Comparison of ENCODE assay signal across 8 mouse cellular contexts in the genomic region with DNA sequence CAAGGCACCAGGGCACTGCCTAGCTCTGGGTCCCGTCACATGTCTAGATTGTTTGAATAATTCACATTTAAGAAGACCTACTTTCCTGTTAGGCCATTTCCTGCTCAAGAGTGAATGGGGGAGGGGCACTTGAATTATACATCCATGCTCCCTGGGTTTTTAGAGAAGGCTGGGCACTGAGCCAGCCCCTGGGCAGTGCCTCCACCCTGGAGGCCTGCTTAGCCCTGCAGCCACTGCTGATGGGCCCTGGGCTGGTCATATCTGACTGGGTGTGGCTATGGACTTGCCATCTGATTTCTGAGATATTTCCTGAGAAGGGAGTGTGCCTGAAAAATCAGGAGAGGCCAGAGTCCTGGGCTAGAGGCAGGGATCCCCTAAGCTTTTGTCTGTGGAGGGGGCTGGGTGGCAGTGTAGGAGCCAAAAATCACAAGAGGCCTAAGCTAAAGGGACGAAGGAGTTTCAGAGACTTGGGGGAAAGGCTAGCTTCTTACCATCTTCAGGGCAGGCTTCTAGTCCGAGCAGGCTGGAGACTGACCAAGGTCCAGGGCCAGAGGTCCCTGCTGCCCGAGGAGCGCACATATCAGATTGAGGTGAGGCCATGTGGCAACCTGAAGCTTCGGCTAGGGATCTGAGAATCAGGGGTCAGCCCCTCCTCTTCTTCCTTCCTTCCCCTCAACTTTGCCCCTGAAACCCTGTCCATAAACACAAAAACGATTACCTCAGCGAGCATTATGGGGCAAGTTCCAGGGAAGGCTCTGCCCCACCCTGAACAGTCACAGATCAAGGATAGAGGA. TPM values are rescaled to one million over a fixed set of nuclear protein-coding genes. Genes with fewer than 3 reads are reported as not detected.
DNase-seq lines count a peak whose midpoint lies in the region; ATAC-seq lines count a peak whose summit lies in the region.

No protein-coding gene starts in this region.

- 61% methylated on average over 8 of the region's 8 CpGs for WGBS in embryonic facial prominence, embryonic 11.5 days
- 44% methylated on average over 8 of the region's 8 CpGs for WGBS in heart, embryonic 16.5 days
- 41% methylated on average over 8 of the region's 8 CpGs for WGBS in macrophage (ENCODE audit: missing documents)
- 47% methylated on average over 8 of the region's 8 CpGs for WGBS in stomach, embryonic 15.5 days

- no peak overlapping the region for H3K27ac ChIP-seq in embryonic facial prominence, embryonic 11.5 days (replicated peaks; ENCODE audit: low read depth, low read length)
- H3K27ac ChIP-seq in heart, embryonic 16.5 days (ENCODE audit: low read length) = peak overlapping the region; percentile 91
- H3K27ac ChIP-seq in macrophage = peak overlapping the region; percentile 93
- H3K27ac ChIP-seq in stomach, embryonic 15.5 days = peak overlapping the region; percentile 94

- peak; percentile 45 to 75 for DNase-seq in urinary bladder, adult 18-20 months (ENCODE audit: low spot score in 2 of 2)
- DNase-seq in urinary bladder, postnatal 10 days (ENCODE audit: low spot score) = no peak
- peak; percentile 61 for DNase-seq in embryonic facial prominence, embryonic 11.5 days (ENCODE audit: low spot score)
- peak; percentile 91 for DNase-seq in kidney, postnatal 14 days
- no peak for DNase-seq in cerebellum, adult 11-12 months

- no peak overlapping the region for H3K4me2 ChIP-seq in embryonic facial prominence, embryonic 11.5 days (ENCODE audit: low read depth, low read length)
- peak overlapping the region; percentile 23; the same call in 1 of the 2 replicates for H3K4me2 ChIP-seq in heart, embryonic 16.5 days (ENCODE audit: low read depth, low read length)
- peak overlapping the region; percentile 29 for H3K4me2 ChIP-seq in stomach, embryonic 15.5 days

- H3K4me3 ChIP-seq in embryonic facial prominence, embryonic 11.5 days (ENCODE audit: low read depth, low read length) = no peak overlapping the region
- H3K4me3 ChIP-seq in heart, embryonic 16.5 days (ENCODE audit: low read length) = no peak overlapping the region
- H3K4me3 ChIP-seq in macrophage (ENCODE audit: inconsistent target) = no peak overlapping the region
- H3K4me3 ChIP-seq in stomach, embryonic 15.5 days (replicated peaks) = no peak overlapping the region

- H3K36me3 ChIP-seq in embryonic facial prominence, embryonic 11.5 days (replicated peaks; ENCODE audit: control insufficient read depth, insufficient read depth, low read depth, low read length) = no peaks in the 10 kb centered on the region
- no peaks in the 10 kb centered on the region for H3K36me3 ChIP-seq in heart, embryonic 16.5 days (ENCODE audit: control insufficient read depth, insufficient read depth)
- H3K36me3 ChIP-seq in macrophage (ENCODE audit: inconsistent target) = no peaks in the 10 kb centered on the region
- H3K36me3 ChIP-seq in stomach, embryonic 15.5 days = no peaks in the 10 kb centered on the region

- no peaks in the 10 kb centered on the region for H3K27me3 ChIP-seq in embryonic facial prominence, embryonic 11.5 days (ENCODE audit: control insufficient read depth, insufficient read depth, low read length)
- H3K27me3 ChIP-seq in heart, embryonic 16.5 days (ENCODE audit: control insufficient read depth, insufficient read depth, low read length) = no peaks in the 10 kb centered on the region
- H3K27me3 ChIP-seq in stomach, embryonic 15.5 days (replicated peaks) = no peaks in the 10 kb centered on the region

- H3K9ac ChIP-seq in embryonic facial prominence, embryonic 11.5 days (replicated peaks; ENCODE audit: low read length) = peak overlapping the region; percentile 28; the same call in 1 of the 2 replicates
- peak overlapping the region; percentile 60 for H3K9ac ChIP-seq in heart, embryonic 16.5 days (ENCODE audit: low read length)
- no peak overlapping the region; the same call in 1 of the 2 replicates for H3K9ac ChIP-seq in stomach, embryonic 15.5 days

- H3K9me3 ChIP-seq in embryonic facial prominence, embryonic 11.5 days (replicated peaks; ENCODE audit: control insufficient read depth, low read length) = no peaks in the 10 kb centered on the region
- H3K9me3 ChIP-seq in heart, embryonic 16.5 days (replicated peaks; ENCODE audit: control insufficient read depth, low read length) = no peaks in the 10 kb centered on the region
- no peaks in the 10 kb centered on the region for H3K9me3 ChIP-seq in stomach, embryonic 15.5 days

- no peak for ATAC-seq in embryonic facial prominence, embryonic 11.5 days (replicated peaks; ENCODE audit: insufficient number of reproducible peaks, low FRiP score, low TSS enrichment, low read depth)
- ATAC-seq in heart, embryonic 16.5 days (replicated peaks; ENCODE audit: extremely low read depth, insufficient read depth, low FRiP score) = peak; percentile 73
- ATAC-seq in stomach, embryonic 15.5 days (ENCODE audit: insufficient read depth, low FRiP score, low read depth) = peak; percentile 85

- peaks cover 33% of the 10 kb centered on the region for H3K79me2 ChIP-seq in macrophage (ENCODE audit: inconsistent target)

- 0 out of 2 replicates have a peak, but pooled peaks cover 2% of the 10 kb centered on the region for H3K4me1 ChIP-seq in embryonic facial prominence, embryonic 11.5 days (ENCODE audit: control insufficient read depth, insufficient read depth, low read length)
- peaks cover 46% of the 10 kb centered on the region for H3K4me1 ChIP-seq in heart, embryonic 16.5 days (ENCODE audit: control insufficient read depth, insufficient read depth, low read length)
- H3K4me1 ChIP-seq in stomach, embryonic 15.5 days = peaks cover 42% of the 10 kb centered on the region

RNA-seq across cellular contexts. Expression of gene Gnb1, which starts 2.7 kb away (rescaled TPM):
- 677 and 691 TPM in 2 replicates for polyA plus RNA-seq in embryonic facial prominence, embryonic 11.5 days (2014; fragmentation: Nextera tagmentation; extraction: Ambion mirVana)
- 316 and 336 TPM in 2 replicates for polyA plus RNA-seq in heart, embryonic 16.5 days (2015; fragmentation: Nextera tagmentation; extraction: Ambion mirVana)
- 100 to 1,000 TPM; 129 to 332 (median 233) TPM for total RNA-seq in macrophage (2018; cell fraction: chromatin; rRNA removed)
- 100 to 1,000 TPM; 274 to 542 (median 359) TPM for total RNA-seq in macrophage (2018; cell fraction: cytosol; rRNA removed)
- total RNA-seq in macrophage (2018; cell fraction: nucleus; rRNA removed) = 100 to 1,000 TPM; 160 to 375 (median 290) TPM
- polyA plus RNA-seq in macrophage (2018) = 216 to 287 TPM (median 286 TPM) in 3 replicates
- polyA plus RNA-seq in stomach, embryonic 15.5 days (2015; fragmentation: Nextera tagmentation; extraction: Ambion mirVana) = 446 and 447 TPM in 2 replicates

RNA-seq across cellular contexts. Expression of gene Tmem52, which starts 19.5 kb away (rescaled TPM):
- polyA plus RNA-seq in embryonic facial prominence, embryonic 11.5 days (2014; fragmentation: Nextera tagmentation; extraction: Ambion mirVana) = not detected in 2 replicates
- polyA plus RNA-seq in heart, embryonic 16.5 days (2015; fragmentation: Nextera tagmentation; extraction: Ambion mirVana) = not detected in 2 replicates
- not detected for total RNA-seq in macrophage (2018; cell fraction: chromatin; rRNA removed)
- not detected for total RNA-seq in macrophage (2018; cell fraction: cytosol; rRNA removed)
- total RNA-seq in macrophage (2018; cell fraction: nucleus; rRNA removed) = not detected
- not detected in 3 replicates for polyA plus RNA-seq in macrophage (2018)
- polyA plus RNA-seq in stomach, embryonic 15.5 days (2015; fragmentation: Nextera tagmentation; extraction: Ambion mirVana) = 0.28 and 0.46 TPM in 2 replicates

Comparison
In these comparisons a context has a peak if more than half of its experiments do, and no peak if none do; other contexts are left out.
1. DNase-seq: peak in urinary bladder, adult 18-20 months (2 of 2), embryonic facial prominence, embryonic 11.5 days (single experiment) and kidney, postnatal 14 days (single experiment); none in urinary bladder, postnatal 10 days (single experiment) and cerebellum, adult 11-12 months (single experiment).